Mouse (Mus musculus): Measurements from ENCODE around the gene Neurog2.

Neurog2 gene

GRCm38 (mm10) chr3:127646156-127646825 is 13.4 kb downstream of the Neurog2 start:
- no peak for DNase-seq (ENCODE audit: low spot score)

GRCm38 (mm10) chr3:127651742-127652653 is 19.1 kb downstream of the Neurog2 start:
- DNase-seq (ENCODE audit: low spot score): no peak

GRCm38 (mm10) chr3:127660712-127661111 is 27.8 kb downstream of the Neurog2 start:
- DNase-seq (ENCODE audit: low spot score): no peak

GRCm38 (mm10) chr3:127661646-127662531 is 29.0 kb downstream of the Neurog2 start:
- no peak for DNase-seq (ENCODE audit: low spot score)

GRCm38 (mm10) chr3:127679703-127680102 is 46.8 kb downstream of the Neurog2 start:
- no peak for DNase-seq (ENCODE audit: low spot score)

Data from urinary bladder, postnatal 25 days (tissue).